Mouse (Mus musculus) adipocyte (in vitro differentiated cells): Measurements from ENCODE around the gene Atxn1.

Experiments used
- DNase-seq: peaks from one replicate; pipeline ENCODE4 v3.0.0-alpha.2; 2016; ENCODE audit warnings: low spot score

Gene Atxn1

DNA sequence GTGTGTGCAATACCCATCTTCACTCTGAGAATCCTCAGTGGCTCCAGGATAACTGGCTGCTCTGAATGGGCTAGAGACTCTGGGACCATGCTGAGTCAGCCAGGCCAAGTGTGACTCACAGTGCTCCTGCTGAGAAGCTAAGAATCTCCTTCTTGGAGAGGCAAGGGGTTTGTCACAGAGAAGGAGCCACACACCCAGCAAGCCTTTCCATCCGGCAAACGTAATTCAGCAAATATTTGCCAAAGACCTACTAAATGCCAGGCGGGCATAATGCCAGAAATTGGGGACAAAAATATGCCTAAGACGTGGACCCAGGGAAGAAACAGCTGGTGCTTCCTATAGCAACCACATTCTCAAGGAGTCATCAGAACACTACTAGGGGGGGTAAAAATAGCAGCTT lies 137.2 kb downstream of the Atxn1 start:
- DNase-seq: peak; percentile 31

DNA sequence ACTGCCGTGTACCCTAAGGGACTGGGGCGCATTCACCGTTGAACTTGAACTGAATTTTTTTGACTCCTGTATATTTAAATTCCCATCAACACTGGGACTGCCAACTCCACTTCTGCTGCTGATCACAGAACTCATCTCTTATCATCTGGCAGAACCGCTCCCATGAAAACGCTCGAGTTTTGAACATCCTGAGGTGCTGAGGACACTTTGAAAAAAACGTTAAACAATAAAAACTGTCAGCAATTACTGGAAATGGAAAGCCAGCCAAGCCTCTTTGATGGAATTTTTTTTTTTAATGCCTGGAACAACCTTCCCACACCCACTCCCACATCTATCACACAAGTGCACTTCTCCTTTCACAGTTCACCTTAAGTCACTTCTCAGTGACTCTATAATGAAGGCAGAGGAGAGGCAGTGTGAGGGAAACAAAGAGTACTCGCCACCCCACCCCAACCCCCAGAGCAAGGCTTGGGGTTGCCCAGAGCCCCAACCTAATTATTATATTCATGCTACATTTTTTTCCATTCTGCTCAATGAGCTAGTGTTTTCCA lies 137.7 kb downstream of the Atxn1 start:
- DNase-seq: no peak

DNA sequence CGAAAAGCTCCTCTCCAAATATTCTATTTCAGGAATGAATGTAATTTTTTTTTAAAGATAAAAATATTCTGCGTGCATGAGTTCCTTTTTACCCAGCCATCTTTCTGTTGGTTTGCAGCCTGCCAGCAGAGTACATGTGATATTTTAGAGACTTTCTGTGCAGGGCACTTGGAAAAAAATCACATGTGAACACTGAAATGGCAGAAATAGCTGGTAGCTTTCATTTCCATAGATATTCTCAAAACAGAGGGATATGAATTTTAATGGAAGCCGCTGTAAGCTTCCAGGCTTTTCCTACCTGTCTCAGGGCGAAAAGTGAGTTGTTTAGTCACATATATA lies 142.3 kb downstream of the Atxn1 start:
- DNase-seq: no peak

DNA sequence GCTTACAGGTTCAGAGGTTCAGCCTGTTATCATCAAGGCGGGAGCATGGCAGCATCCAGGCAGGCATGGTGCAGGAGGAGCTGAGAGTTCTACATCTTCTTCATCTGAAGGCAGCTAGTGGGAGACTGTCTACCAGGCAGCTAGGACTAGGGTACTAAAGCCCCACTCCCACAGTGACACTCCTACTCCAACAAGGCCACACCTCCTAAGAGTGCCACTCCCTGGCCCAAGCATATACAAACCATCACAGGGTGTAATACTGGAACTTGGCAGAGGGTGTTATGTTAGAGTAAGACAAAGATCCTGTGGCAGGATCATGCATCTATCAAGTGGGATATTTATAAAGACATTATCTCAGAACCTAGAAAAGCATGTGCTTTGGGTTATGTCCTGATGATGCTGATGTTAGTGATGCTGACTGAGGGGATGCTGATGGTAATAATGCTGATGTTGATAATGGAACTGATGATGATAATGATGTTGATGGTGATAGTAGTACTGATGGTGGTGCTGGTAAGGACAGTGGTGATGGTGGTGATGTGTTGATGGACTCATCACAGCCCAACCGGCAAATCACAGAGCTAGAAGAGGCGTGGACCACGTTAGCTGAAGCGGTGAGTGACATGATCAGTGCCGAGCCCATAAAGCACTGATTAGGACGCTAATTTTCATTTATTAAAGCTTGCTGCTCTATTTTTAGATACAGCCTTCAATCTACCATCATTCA lies 142.9 kb downstream of the Atxn1 start:
- DNase-seq: no peak

DNA sequence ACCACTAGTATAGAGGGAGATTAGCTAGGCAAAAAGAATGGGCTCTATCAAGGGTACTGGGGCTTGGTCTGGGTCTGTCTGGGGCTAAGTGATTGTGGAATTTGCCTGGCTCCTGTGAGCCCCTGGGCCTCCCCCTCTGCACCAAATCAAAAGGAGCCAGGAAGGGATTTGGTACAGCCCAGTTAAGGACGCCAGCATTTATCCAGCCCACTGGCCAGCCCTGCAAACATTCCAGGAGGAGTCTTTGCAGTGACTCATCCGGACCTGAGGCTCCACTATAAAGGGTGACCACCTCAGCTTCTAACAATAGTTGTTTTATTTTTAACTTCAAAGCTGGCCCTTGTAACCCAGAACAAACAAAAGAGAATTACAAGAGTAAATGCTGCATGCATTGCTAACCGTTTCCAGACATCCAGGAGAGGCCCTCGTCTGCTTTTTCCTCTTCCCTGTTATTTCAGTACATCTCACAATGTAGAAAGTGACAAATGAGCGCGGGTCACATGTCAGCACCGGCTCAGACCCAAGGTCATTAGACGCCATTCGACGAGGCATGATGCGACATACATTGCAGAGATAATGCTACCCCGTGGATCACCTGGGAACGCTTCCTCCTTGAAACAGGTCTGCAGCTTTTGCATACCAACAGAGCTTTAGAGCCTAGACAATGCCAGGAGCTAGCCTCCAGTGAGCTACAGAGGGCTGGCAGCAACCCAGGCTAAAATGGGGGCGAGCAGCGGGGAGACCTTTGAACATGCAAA lies 144.2 kb downstream of the Atxn1 start:
- no peak for DNase-seq

DNA sequence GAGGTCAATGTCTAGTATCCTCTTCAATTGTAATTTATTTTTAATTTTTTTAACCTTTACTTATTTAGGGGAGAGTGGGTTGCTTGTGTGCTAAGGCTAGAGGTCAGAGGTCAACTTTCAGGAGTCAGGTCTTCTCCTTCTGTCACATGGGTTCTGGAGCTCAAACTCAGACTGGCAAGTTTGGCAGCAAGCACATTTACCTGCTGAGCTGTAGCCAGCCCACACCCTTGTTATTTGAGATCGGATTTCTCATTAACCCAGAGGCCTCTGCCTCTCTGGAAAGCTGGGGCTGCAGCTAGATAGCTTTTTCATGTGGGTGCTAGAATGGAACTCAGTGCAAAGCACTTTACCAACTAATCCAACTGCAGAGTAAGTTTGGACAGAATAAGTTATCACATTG lies 148.1 kb downstream of the Atxn1 start:
- no peak for DNase-seq

DNA sequence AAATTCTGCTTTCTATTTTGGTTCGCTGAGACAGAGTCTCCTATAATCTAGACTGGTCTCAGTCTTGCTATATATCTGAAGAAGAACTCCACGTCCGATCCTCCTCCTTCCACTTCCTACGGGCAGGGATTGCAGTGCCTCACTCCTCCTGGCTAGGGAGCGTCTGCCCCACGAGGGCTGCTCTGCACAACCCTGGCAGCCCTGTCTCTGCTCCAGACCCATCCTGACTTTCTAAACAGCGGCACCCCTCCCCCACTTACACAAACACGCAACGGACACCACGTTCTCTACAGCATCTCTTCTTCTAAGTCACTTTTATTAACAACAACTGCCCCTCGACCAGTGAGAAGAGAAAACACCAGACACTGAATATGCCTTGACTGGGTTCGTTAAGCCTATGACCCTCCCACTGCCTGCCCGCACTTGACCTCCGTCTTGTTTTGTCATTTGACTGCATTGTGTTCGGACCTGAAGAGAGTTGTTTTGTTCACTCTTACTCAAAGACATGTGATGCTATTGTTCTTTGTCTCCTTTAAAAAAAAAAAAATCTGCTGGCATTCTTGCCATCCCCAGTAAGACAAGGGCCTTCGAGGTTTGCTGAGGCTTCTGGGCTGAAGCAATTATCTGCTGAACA lies 154.9 kb downstream of the Atxn1 start:
- DNase-seq: no peak

DNA sequence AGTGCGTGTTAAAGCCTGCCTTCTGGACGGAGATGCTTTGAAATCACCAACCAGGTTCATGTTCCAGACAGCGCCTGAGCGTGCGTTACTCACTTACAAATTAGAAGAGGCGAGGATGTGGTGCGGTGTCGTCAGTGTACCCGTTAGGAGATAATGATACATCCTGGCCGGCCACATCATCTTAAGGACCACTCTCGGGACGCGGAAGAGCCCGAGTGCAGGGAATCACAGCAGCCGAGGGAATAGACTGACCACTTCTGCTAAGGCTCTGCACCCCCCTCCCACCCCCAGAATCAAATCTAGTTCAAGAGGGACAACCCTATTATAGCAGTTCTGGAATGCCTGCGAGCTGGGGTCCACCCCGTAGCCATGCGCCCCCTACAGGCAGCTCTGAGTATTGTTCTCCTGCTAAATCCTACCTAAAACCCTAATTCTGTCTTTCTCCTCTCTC lies 157.2 kb downstream of the Atxn1 start:
- no peak for DNase-seq

DNA sequence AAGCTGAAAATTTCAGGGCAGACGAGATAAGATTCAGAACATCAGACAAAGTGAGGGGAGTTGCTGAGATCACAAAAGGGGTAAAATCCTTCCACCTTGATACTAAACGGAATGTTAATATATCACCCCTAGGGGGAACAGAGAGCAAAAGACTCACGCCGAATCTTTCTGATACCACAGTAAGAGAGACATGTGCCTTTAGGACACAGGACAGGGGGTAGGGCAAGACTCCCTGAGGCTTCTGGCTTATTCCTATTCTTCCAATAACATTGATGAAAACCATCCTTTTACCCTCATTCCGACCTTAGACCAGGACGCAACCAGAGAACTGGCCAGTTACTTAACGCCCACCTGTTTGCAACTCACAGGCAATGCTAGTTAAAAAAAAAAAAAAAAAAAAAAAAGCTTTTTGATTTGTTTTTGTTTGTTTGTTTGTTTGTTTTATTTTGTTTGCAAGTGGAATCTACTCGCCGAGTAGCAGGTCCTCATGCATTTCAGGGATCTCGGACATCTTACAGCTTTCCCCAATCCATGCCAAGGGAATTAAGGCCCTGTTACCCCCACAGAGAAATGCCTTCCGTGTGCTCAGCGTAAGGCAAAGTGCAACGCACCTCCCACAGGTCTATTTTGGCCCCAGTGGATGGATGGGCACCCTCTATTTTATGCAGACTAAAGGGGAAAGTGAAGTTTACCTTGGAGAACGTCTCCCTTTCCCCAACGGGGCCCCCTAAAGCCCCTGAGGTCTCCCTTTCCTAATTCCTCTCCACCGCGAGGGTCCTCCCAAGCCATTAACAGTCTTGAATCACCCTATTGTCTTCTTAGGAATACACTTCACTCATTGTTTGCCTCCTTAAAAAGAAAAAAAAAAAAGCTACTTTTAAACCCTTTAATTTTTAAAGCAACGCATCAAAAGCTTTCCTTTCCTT lies 157.9 kb downstream of the Atxn1 start:
- DNase-seq: no peak

DNA sequence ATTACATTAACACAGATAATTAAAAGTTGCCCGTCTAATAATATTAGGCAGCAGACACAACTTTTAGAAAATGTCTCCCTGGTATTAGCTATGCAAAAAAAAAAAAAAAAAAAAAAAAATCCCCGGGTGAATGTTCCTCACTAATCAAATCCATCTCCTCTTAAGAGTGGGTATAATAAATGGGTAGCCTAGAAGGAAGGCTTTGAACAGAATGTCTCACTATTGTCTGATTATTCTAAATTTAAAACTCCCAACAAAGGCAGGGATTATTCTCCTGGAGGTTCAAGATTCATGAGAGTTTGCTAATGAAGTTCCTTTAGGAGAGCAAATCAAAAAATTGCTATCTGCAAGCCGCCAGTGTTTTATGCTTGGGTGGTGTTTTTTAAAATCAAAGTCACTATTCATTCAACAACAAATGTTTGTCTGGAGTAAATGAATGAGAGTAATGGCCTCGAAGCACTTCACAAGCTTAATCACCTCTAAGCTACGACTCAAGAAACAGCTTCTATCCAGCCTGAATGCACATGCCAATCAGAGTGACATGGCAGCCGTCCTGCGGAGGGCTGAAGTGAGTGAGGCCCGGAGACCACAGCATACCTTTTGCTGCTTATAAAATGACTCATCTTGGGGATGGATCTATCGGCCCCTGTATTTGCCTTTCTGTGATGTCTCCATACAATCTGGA lies 158.8 kb downstream of the Atxn1 start:
- no peak for DNase-seq

DNA sequence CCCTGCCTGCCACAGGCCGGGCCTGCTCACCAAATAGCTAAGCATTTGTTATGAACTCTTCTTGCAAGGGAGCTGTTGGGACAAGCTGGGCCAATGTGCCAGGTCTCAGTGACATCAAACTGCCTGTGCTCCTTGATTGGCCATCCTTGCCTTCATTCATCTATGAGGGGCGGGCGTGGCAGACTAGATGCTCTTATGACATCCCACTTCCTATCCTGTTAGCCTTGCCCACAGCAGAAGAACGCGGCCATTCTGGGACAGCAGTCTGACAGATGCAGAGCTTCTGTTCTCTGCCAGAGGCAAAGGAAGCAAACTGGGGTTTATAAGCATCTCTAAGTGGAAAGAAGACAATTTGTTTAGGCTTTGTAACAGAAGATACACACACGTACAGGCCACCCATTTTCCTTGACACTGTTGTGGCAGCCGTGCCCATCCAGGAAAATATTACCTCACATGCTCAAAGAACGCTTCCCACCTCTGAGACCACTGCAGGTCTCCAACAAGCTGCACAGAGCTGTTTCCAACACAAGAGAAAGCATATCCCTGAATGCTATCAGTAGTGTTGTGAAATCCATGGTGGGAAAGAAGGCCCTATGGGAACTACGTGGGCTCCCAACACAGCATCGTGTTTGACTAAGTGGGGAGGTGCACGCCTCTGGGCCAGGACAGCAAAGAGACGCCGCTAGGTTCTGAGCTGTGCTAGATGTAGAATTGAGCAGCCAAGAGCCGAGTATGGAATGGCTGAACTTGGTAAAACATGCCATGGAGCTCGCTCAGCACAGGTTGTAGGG lies 162.0 kb downstream of the Atxn1 start:
- DNase-seq: no peak

DNA sequence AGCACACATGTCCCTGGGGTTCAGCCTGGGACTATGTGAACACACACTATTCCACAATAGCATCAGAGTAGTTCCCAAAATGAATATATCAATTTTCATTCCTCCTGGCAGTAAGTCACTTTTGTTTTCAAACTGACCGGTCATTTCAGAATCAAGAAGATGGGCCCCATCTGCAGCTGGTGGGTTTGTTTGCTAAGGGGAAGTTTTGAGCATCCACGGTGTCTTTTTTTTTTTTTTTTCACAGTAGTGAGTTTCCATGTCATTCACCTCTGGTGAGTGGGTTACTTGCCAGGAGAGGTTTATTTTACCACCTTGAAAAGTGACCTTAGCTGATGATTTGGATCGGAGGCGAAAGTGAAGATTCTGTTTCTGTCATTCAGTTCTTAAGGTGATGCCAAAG lies 166.6 kb downstream of the Atxn1 start:
- DNase-seq: no peak

DNA sequence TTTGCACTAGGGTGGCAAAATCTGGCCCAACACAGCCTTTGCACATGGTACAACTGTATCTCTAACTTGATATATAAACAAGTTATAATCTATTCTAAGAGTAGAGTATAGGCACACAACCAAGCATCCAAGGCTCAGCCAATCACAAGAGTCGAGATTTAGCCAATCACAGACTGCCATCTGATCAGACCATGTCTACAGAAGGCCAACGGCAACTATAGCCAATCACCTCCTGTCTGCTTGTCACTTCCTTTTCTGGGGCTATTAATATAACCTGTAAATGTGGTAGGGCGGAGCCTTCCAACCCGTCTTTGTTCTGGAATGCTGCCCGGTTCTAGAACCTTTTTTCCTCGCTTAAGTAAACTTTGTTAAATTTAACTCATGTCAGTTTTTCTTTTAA lies 167.1 kb downstream of the Atxn1 start:
- no peak for DNase-seq

DNA sequence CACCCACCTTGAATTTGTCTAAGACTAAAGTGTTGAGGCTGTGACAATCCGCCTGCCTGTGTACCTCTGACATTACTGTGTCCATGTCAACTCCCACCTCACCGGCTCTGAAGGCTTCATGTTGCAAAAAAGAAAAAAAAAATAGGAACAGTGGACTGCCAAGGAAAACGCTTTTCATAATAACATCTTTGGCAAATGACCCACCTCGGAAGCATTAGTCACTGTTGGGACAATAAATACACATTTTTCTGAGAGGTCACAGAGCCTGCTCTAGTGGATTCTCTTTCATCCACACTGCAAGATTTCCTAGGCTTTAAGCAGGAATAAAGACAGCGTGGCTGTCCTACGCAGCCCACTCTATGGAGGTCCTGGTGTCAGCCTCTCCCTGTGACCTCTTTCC lies 168.5 kb downstream of the Atxn1 start:
- DNase-seq: peak; percentile 85

DNA sequence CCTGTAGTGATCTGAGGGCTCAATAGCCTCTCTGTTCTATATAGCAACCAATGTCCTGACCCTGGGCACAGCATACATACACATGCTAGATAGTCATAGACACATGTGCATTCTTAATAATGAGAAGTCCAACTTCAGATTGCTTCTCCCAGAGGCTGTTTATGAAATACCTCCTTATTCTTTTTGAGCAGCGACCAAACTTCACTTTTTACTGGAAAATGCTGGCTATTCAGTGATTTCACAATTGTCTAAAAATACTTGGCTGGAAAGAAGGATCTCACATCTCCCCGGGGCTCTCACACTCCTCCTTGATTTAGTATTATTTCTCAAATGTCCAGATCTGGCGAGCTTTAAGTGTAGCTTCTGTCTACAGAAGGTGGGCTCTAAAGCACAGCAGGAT lies 171.0 kb downstream of the Atxn1 start:
- DNase-seq: peak; percentile 81

DNA sequence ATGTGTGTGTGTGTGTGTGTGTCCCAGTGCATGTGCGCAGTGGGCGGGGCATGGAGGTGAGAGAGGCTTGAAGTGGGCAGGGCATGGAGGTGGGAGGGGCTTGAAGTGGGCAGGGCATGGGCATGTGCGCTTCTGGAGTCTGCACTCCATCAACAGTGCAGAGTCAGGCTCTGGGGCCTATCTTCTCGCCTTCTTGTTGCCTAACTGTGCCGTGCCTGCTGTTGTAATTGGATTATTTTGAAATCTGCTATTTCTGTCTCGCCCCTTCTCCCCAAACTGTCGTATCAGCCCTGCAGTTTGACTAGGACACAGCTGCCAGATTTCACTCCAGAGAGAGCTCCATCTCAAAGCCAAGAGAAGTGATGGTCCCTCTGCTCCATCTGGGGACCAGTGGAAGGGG lies 178.4 kb downstream of the Atxn1 start:
- peak; percentile 26 for DNase-seq

DNA sequence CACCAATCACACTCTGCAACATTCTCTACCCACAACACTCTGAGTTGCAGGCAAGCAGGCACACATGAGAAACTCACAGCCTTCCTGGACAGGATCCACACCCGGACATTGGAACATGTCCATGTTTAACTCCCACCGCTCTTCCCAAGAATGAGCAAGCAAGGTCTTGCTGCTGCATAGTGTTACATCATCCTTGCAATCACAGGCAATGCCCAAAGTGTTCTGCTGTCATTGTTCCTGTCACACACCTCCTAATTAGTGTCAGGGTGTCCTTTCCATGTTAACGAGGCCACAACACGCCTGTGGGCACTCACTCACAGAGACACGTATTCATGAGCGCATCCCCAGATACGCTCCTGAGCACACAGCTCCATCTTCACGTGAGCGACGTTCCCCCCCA lies 181.1 kb downstream of the Atxn1 start:
- DNase-seq: peak; percentile 20

DNA sequence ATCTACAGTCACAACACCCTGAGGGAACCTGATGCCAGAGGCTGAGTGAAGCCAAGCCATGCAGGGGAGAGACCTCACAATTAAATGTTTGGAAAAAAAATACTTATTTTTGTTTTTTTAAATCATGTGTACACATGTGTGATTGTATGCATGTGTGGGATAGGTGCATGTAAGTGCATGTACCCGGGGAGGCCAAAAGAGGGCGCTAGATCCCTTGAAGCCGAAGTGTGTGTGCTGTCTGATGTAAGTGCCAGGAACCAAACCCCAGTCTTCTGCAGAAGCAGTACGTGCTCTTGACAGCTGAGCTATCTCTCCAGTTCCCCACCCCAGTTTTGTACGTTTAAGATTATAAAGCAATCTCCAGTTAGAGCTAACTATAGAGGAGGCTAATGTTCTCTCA lies 186.1 kb downstream of the Atxn1 start:
- DNase-seq: no peak

DNA sequence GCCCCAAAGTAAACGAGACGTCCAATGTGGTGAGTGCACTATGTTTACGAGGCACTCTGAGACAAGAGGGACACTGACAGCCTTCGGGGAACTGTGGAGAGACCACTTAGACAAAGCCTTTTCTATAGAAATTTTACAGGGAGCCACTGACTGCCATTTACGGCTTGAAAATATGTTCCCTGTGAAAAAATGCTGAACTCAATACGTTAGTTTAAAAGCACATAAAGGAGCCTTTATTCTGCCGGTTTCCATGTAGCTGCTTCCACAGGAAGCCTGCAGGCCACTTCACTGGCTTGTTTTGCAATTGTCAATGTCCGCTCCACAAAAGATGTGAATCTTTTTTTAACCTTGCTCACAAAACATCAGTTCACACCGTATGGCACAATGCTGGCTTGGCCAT lies 186.6 kb downstream of the Atxn1 start:
- no peak for DNase-seq

DNA sequence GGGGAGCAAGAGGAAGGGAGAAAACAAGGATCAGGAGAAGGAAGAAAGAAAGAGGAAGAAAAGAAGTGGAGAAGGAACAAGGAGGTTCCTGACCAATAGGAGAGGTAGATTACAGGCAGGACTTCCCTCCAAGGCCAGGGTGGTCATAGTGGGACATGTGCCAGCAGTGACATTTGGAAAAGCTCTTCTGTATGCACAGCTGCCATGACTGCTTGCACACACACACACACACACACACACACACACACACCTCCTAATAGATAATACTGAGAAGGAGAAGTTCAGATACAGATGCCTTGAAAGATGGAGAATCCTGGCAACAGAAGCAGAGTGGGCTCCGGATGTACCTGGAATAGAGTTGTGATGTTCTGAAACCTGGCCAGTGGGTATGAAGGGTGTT lies 189.3 kb downstream of the Atxn1 start:
- no peak for DNase-seq
